Mouse (Mus musculus): Measurements from ENCODE around the gene Gm2310. TPM values are rescaled to one million over a fixed set of nuclear protein-coding genes. Genes with fewer than 3 reads are reported as not detected.

The Gm2310 gene
- polyA plus RNA-seq, 1 experiment from 2014 or later = not detected

DNA sequence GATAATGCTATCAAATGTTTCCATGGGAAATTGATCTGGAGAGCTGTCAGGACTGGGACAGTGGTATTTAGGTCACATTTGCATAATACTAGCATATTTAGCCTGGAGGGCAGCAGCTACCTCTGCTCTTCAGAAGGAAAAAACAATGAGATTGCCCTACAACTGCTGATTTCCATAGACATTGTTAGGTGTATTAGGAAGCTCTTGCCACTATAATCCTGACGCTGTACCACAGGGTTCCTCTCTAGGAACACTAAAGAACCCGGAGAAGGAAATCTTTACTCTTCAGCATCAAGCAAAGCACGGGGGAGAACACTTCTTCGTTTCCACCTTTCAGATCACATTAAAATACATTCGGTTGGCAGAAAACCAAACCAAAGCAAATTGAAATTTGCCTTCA, 11.4 kb upstream of the Gm2310 start:
- no peak for DNase-seq
- H3K9ac ChIP-seq = no peak overlapping the region
- H3K27ac ChIP-seq (ENCODE audit: low read depth) = no peak overlapping the region
- H3K4me2 ChIP-seq = no peak overlapping the region
- H3K27me3 ChIP-seq (ENCODE audit: insufficient read depth, low read length) = no peaks in the 10 kb centered on the region
- WGBS = 79% methylated on average over 5 of the region's 5 CpGs
- no peak for TF ChIP-seq CTCF (IDR thresholded peaks at IDR 0.05; ENCODE audit: low read depth)
- no peaks in the 10 kb centered on the region for H3K4me1 ChIP-seq (ENCODE audit: insufficient read depth)
- no peak for ATAC-seq (ENCODE audit: insufficient read depth)
- no peak overlapping the region for H3K4me3 ChIP-seq (ENCODE audit: low read depth, low read length)
- H3K36me3 ChIP-seq (ENCODE audit: insufficient read depth) = no peaks in the 10 kb centered on the region
- H3K9me3 ChIP-seq (ENCODE audit: low read depth, low read length) = no peaks in the 10 kb centered on the region

DNA sequence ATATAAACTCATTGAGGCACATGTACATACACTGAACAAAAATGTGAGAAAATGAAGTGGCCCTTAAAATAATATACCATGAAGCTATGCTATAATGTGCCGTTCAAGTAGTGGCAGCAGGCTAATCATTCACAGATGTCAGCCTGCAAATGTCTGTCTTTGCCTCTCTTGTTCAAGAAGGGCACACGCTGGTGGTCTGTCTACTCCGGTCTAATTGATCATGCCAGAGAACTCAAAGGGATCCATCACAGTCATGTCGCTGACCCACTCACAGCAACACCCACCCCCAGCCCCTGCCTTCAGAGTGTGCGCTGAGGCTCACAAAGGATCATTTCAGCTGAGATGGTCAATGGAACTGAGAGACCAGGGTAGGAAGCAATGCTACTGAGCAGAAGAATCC, 6.8 kb downstream of the Gm2310 start:
- H3K27me3 ChIP-seq (ENCODE audit: insufficient read depth, low read length) = no peaks in the 10 kb centered on the region
- no peak for ATAC-seq (ENCODE audit: insufficient read depth)
- H3K27ac ChIP-seq (ENCODE audit: low read depth) = no peak overlapping the region
- H3K4me1 ChIP-seq (ENCODE audit: insufficient read depth) = no peaks in the 10 kb centered on the region
- TF ChIP-seq CTCF (IDR thresholded peaks at IDR 0.05; ENCODE audit: low read depth) = no peak
- 17% methylated on average over 5 of the region's 5 CpGs for WGBS
- no peaks in the 10 kb centered on the region for H3K9me3 ChIP-seq (ENCODE audit: low read depth, low read length)
- DNase-seq = no peak
- no peak overlapping the region for H3K4me3 ChIP-seq (ENCODE audit: low read depth, low read length)
- H3K9ac ChIP-seq = no peak overlapping the region
- no peak overlapping the region for H3K4me2 ChIP-seq
- H3K36me3 ChIP-seq (ENCODE audit: insufficient read depth) = no peaks in the 10 kb centered on the region

DNA sequence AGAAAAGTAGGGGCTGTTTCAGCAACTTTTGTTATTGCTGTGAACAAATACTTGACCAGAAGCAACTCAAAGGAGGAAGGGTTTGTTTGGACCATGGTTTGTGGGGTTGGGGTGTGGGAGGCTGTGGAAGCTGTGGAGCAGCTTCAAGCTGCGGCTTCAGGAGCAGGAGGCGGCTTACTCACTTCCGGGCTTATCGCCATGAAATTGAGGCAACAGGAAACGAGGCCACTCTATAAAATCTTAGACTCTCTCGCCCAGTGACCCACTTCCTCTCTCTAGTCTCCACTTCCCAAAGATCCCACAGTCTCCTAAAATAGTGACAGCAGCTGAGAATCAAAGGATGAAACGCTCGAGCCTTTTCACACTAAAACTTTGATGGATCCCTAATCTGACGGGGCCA, 7.9 kb downstream of the Gm2310 start:
- Histone ChIP-seq H3K27ac (ENCODE audit: low read depth) (0 out of 2 replicates have a peak overlapping the region, but pooled peaks have one; percentile 0), H3K36me3 (ENCODE audit: insufficient read depth) (no peaks in the 10 kb centered on the region), H3K9me3 (ENCODE audit: low read depth, low read length) (no peaks in the 10 kb centered on the region), H3K4me1 (ENCODE audit: insufficient read depth) (no peaks in the 10 kb centered on the region), H3K9ac (no peak overlapping the region), H3K4me3 (ENCODE audit: low read depth, low read length) (no peak overlapping the region), H3K27me3 (ENCODE audit: insufficient read depth, low read length) (no peaks in the 10 kb centered on the region), H3K4me2 (peak overlapping the region; percentile 15; the same call in 1 of the 2 replicates)
- DNase-seq (peak; percentile 58), ATAC-seq (ENCODE audit: insufficient read depth) (peak; percentile 47; the same call in 1 of the 2 replicates)
- TF ChIP-seq CTCF (IDR thresholded peaks at IDR 0.05; ENCODE audit: low read depth) = no peak
- WGBS = 44% methylated on average over 9 of the region's 9 CpGs

DNA sequence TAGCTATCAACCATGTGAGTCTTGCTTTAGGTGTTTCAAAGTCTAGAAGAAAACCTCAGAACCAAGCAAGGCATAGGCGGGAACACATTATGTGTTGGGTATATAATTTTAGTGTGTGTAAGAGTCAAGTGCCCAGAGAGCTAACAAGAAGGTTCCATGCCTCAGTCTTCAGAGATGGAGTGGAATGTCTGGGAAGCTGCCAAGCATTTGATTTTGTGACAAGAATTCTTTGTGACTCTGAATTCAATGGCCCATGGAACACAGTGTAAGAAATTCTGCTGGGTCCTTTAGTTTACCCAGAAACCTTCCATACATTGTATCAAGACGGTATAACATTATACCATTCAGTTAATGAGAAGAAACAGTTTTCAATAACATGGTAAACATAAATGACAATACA, 17.3 kb downstream of the Gm2310 start:
- Histone ChIP-seq H3K27me3 (ENCODE audit: insufficient read depth, low read length) (no peaks in the 10 kb centered on the region), H3K4me2 (no peak overlapping the region), H3K36me3 (ENCODE audit: insufficient read depth) (no peaks in the 10 kb centered on the region), H3K9ac (no peak overlapping the region), H3K9me3 (ENCODE audit: low read depth, low read length) (no peaks in the 10 kb centered on the region), H3K27ac (ENCODE audit: low read depth) (no peak overlapping the region), H3K4me1 (ENCODE audit: insufficient read depth) (no peaks in the 10 kb centered on the region), H3K4me3 (ENCODE audit: low read depth, low read length) (no peak overlapping the region)
- no peak; the same call in 1 of the 2 replicates for ATAC-seq (ENCODE audit: insufficient read depth)
- 73% methylated on average over 2 of the region's 2 CpGs for WGBS
- DNase-seq = peak; percentile 61
- TF ChIP-seq CTCF (IDR thresholded peaks at IDR 0.05; ENCODE audit: low read depth) = no peak

DNA sequence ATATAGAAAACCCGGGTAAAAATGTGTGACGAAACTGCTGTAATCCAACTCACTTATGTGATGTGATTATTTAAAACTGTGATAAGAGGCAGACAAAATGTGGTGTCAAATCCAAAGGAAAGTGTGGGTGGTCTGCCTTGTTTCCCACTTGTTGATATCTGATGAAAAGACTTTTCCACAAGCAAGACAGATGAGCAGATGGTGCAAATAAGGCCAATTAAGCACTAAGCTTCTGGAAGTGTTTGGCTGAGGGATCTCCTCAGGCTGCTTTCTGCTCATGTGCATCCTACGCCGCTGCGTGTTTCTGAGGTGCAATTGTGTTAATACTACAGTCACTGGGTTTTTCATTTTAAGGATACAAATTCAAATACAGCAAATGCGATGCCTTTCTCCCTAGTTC, 34.5 kb downstream of the Gm2310 start:
- Histone ChIP-seq H3K36me3 (ENCODE audit: insufficient read depth) (no peaks in the 10 kb centered on the region), H3K27me3 (ENCODE audit: insufficient read depth, low read length) (no peaks in the 10 kb centered on the region), H3K9me3 (ENCODE audit: low read depth, low read length) (no peaks in the 10 kb centered on the region), H3K27ac (ENCODE audit: low read depth) (no peak overlapping the region), H3K9ac (no peak overlapping the region), H3K4me3 (ENCODE audit: low read depth, low read length) (no peak overlapping the region), H3K4me1 (ENCODE audit: insufficient read depth) (no peaks in the 10 kb centered on the region), H3K4me2 (no peak overlapping the region)
- WGBS = 51% methylated on average over 6 of the region's 6 CpGs
- no peak for TF ChIP-seq CTCF (IDR thresholded peaks at IDR 0.05; ENCODE audit: low read depth)
- DNase-seq = no peak
- no peak for ATAC-seq (ENCODE audit: insufficient read depth)

DNA sequence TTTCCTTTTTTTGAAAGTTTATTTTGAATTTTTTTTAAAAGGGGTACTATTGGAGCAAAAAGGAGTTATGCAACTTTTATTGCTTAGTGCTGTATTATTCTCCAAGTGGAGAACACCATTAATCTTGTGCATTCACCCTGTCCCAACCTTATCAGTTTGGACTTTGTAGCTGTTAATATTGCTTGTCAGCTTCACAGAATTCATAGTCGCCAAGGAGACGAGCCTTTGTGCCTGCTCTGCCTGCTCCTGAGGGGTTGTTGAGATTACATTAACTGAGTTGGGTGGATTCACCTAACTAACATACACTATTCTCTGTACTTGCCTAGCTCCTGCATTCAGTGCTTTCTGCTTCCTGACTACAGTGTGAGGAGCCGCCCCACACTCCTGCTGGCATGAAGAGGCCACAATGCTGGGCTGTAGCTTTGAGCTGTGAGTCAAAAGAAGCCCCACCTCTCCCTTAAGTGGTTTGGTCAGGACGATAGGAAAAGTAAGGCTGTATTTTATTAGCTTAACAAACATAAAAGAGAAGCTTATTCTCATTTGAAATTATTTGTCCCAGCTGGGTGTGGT, 50.7 kb downstream of the Gm2310 start:
- Histone ChIP-seq H3K9me3 (ENCODE audit: low read depth, low read length) (no peaks in the 10 kb centered on the region), H3K27me3 (ENCODE audit: insufficient read depth, low read length) (no peaks in the 10 kb centered on the region), H3K27ac (ENCODE audit: low read depth) (no peak overlapping the region), H3K4me2 (no peak overlapping the region), H3K9ac (no peak overlapping the region), H3K36me3 (ENCODE audit: insufficient read depth) (no peaks in the 10 kb centered on the region), H3K4me3 (ENCODE audit: low read depth, low read length) (no peak overlapping the region), H3K4me1 (ENCODE audit: insufficient read depth) (no peaks in the 10 kb centered on the region)
- ATAC-seq (ENCODE audit: insufficient read depth) = no peak
- 29% methylated on average over 4 of the region's 4 CpGs for WGBS
- no peak for DNase-seq
- TF ChIP-seq CTCF (IDR thresholded peaks at IDR 0.05; ENCODE audit: low read depth) = no peak

Other genes with a start within 250 kb of the Gm2310 start
- gene Nipbl, start 75.5 kb downstream of the Gm2310 start, polyA plus RNA-seq (2014; fragmentation: Nextera tagmentation; extraction: Ambion mirVana) = 22.8 and 23.3 TPM in 2 replicates
- gene Slc1a3, start 190.8 kb upstream of the Gm2310 start, polyA plus RNA-seq (2014; fragmentation: Nextera tagmentation; extraction: Ambion mirVana) = 24.5 and 26.1 TPM in 2 replicates

Measured in lung, embryonic 14.5 days (tissue).